Mouse (Mus musculus) cortical plate, adult 2 months (tissue): ENCODE measurements at regions not wholly inside any gene's neighbourhood (a gene's known extent, or its start where the extent isn't known, plus 50 kb on each side); places are given as distances from the start of the nearest gene placed in this dataset.

ENCODE experiments used
- CTCF ChIP-seq: fragments of 200-500 bp; IDR thresholded peaks from 2 replicates; pipeline ENCODE4 v1.5.1; 2011; ENCODE audit warnings: mild to moderate bottlenecking, control low read depth, low read length; ENCODE audit not compliant: insufficient read depth; ENCODE audit errors: extremely low read depth
- POLR2A ChIP-seq: fragments of 200-500 bp; IDR thresholded peaks from 2 replicates; pipeline ENCODE4 v1.6.1; 2011; ENCODE audit warnings: mild to moderate bottlenecking, low read length, control low read depth; ENCODE audit not compliant: insufficient read depth; ENCODE audit errors: extremely low read depth

DNA sequence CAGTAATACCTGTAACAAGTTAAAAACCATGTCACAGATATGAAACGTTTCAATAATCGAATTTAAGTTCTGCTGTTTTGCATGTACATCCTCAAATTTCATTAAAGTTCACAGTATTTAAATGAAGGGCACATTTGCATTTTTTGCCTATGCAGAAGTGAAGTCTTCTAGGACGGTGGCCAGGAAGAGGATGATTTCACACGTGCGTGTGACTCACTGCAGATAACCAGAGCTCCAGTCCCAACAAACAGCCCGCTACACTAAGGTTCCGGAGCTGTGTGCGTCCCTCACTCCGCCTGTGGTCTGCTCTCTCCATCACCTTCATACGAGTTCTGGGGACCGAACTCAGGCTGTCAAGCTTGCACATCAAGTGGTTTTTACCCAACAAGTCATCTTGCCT lies 82.2 kb downstream of the Diras2 start:
- TF ChIP-seq CTCF (no peak), POLR2A (no peak)
